Mouse (Mus musculus): ENCODE results near the gene Terb2. TPM values are rescaled to one million over a fixed set of nuclear protein-coding genes. Genes with fewer than 3 reads are reported as not detected.

Gene Terb2
- polyA plus RNA-seq, 1 experiment from 2014 or later = not detected

DNA sequence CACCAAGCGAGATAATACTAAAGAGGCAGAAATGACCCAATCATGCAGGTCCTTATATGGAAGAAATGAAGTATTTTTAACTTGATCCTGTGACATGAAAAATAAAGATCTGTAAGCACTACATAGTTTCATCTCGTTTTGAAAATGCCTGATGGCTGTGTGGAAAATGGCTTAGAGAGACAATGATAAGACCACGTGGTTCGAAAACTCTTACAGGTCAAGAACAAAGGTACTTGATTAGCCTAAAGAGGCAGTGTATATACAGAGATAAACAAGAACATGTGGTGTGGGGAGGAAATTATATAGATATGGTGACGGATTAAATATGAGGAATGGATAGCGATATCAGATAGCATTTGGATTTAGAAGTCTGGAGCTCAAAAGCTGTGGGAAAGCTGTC is 14.8 kb upstream of the Terb2 start:
- no peak overlapping the region for H3K9ac ChIP-seq (ENCODE audit: low read depth, low read length)
- 39% methylated on average over 6 of the region's 6 CpGs for WGBS (ENCODE audit: insufficient replicate concordance)
- no peaks in the 10 kb centered on the region for H3K9me3 ChIP-seq (replicated peaks; ENCODE audit: control insufficient read depth, low read length)
- H3K36me3 ChIP-seq (ENCODE audit: control insufficient read depth, insufficient read depth) = no peaks in the 10 kb centered on the region
- ATAC-seq (ENCODE audit: low read depth) = no peak
- no peaks in the 10 kb centered on the region for H3K4me1 ChIP-seq (ENCODE audit: control insufficient read depth, low read depth, low read length)
- no peak overlapping the region for H3K27ac ChIP-seq (ENCODE audit: low read length)
- H3K4me2 ChIP-seq (ENCODE audit: low read depth, low read length) = no peak overlapping the region
- no peak overlapping the region for H3K4me3 ChIP-seq (ENCODE audit: low read depth, low read length)
- no peaks in the 10 kb centered on the region for H3K27me3 ChIP-seq (ENCODE audit: control insufficient read depth, insufficient read depth, low read depth, low read length)

DNA sequence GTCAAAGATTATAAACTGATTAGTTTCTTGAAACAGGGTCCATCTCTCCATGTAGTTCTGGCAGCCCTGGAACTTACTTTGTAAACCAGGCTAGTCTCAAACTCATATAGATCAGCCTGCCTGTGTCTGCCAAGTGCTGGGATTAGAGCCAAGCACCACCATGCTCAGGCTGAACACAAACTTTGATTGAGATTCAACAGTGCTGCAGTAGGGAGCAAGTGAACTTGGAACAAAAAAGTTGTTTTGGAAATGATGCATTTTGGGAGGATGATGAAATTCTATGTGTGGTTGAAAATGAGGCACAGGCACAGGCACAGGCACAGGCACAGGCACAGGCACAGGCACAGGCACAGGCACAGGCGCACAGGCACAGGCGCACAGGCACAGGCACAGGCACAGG is 13.9 kb upstream of the Terb2 start:
- H3K9me3 ChIP-seq (replicated peaks; ENCODE audit: control insufficient read depth, low read length) = no peaks in the 10 kb centered on the region
- H3K4me2 ChIP-seq (ENCODE audit: low read depth, low read length) = no peak overlapping the region
- WGBS (ENCODE audit: insufficient replicate concordance) = 91% methylated on average over 2 of the region's 2 CpGs
- ATAC-seq (ENCODE audit: low read depth) = no peak
- H3K4me1 ChIP-seq (ENCODE audit: control insufficient read depth, low read depth, low read length) = no peaks in the 10 kb centered on the region
- no peaks in the 10 kb centered on the region for H3K36me3 ChIP-seq (ENCODE audit: control insufficient read depth, insufficient read depth)
- no peak overlapping the region for H3K9ac ChIP-seq (ENCODE audit: low read depth, low read length)
- no peak overlapping the region for H3K4me3 ChIP-seq (ENCODE audit: low read depth, low read length)
- no peaks in the 10 kb centered on the region for H3K27me3 ChIP-seq (ENCODE audit: control insufficient read depth, insufficient read depth, low read depth, low read length)
- H3K27ac ChIP-seq (ENCODE audit: low read length) = no peak overlapping the region

DNA sequence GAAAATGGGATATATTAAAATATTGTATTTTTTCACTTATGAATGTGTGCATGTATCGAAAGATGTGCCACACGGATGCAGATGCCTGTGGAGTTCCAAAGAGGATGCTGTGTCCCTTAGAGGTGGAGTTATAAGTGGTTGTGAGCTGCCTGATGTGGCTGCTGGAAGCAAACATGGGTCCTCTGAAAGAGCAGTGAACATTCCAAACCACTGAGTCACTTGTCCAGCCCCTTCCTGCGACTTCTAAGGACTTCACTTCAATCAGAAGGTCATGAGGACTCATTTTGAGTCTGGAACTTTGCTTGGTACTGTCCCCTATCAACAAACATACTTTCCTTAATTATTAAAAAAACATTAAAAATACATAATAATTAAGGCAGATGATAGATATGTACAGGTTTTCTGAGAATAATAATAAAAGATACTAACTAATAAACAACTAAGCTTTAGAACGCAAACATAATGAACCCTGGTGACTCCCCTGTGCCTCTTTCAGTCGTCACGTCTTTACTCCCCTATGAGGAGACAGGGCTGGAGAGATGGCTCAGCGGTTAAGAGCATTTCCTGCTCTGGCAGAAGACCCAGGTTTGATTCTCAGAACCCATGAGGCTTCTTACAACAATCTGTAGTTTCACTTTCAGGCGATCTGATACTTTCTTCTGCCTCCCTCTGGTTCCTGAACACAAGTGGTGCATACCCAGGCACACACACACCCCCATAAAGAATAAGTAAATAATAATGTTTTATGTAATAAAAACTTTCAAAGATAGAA is 5.8 kb upstream of the Terb2 start:
- H3K4me3 ChIP-seq (ENCODE audit: low read depth, low read length) = no peak overlapping the region
- no peak overlapping the region for H3K4me2 ChIP-seq (ENCODE audit: low read depth, low read length)
- WGBS (ENCODE audit: insufficient replicate concordance) = 54% methylated on average over 8 of the region's 8 CpGs
- H3K9ac ChIP-seq (ENCODE audit: low read depth, low read length) = no peak overlapping the region
- H3K27ac ChIP-seq (ENCODE audit: low read length) = no peak overlapping the region
- ATAC-seq (ENCODE audit: low read depth) = no peak
- H3K9me3 ChIP-seq (replicated peaks; ENCODE audit: control insufficient read depth, low read length) = no peaks in the 10 kb centered on the region
- H3K27me3 ChIP-seq (ENCODE audit: control insufficient read depth, insufficient read depth, low read depth, low read length) = no peaks in the 10 kb centered on the region
- no peaks in the 10 kb centered on the region for H3K36me3 ChIP-seq (ENCODE audit: control insufficient read depth, insufficient read depth)
- H3K4me1 ChIP-seq (ENCODE audit: control insufficient read depth, low read depth, low read length) = no peaks in the 10 kb centered on the region

DNA sequence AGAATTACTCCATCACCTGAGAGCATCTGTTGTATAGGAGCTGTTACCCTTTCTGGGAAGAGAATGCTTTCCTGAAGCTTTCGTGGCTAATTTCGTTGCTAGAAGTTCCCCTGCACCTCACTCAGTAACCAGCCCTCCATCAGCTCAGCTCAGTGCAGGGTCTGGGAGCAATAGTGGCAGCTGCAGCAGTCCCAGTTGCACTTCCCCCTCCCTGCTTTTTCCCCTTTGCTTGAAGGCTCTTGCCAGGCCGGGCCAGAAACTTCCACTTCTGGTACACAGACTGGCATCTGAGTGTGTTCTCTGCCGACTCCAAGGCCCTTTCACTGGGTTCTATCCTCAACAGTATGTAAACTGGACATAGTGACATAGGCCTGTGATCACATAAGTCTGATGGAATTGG is 986 bp upstream of the Terb2 start:
- H3K9ac ChIP-seq (ENCODE audit: low read depth, low read length) = no peak overlapping the region
- no peak for ATAC-seq (ENCODE audit: low read depth)
- no peaks in the 10 kb centered on the region for H3K27me3 ChIP-seq (ENCODE audit: control insufficient read depth, insufficient read depth, low read depth, low read length)
- H3K36me3 ChIP-seq (ENCODE audit: control insufficient read depth, insufficient read depth) = no peaks in the 10 kb centered on the region
- H3K4me2 ChIP-seq (ENCODE audit: low read depth, low read length) = no peak overlapping the region
- no peak overlapping the region for H3K27ac ChIP-seq (ENCODE audit: low read length)
- WGBS (ENCODE audit: insufficient replicate concordance) = 58% methylated on average over 4 of the region's 4 CpGs
- H3K9me3 ChIP-seq (replicated peaks; ENCODE audit: control insufficient read depth, low read length) = no peaks in the 10 kb centered on the region
- H3K4me3 ChIP-seq (ENCODE audit: low read depth, low read length) = no peak overlapping the region
- H3K4me1 ChIP-seq (ENCODE audit: control insufficient read depth, low read depth, low read length) = no peaks in the 10 kb centered on the region

DNA sequence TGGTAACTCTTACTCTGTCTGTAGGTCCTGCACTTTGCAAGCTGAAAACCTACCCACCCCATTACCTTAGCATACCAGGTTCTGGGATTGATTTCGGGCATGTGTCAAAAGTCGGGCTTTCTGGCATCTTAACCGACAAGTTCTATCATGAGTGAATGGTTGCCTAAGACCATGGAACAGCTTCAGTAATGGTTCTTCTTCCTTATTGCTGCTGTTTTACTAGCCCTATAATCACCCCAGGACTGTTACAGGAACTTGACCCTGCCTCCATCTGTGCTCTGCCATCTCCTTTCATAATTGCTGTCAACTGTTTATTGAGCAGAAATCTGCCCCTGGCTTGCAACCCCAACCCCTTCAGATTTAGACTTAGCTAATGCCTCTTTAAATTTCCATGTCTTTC is 679 bp downstream of the Terb2 start:
- H3K4me2 ChIP-seq (ENCODE audit: low read depth, low read length) = no peak overlapping the region
- 88% methylated on average over 3 of the region's 3 CpGs for WGBS (ENCODE audit: insufficient replicate concordance)
- H3K27me3 ChIP-seq (ENCODE audit: control insufficient read depth, insufficient read depth, low read depth, low read length) = no peaks in the 10 kb centered on the region
- no peaks in the 10 kb centered on the region for H3K36me3 ChIP-seq (ENCODE audit: control insufficient read depth, insufficient read depth)
- no peaks in the 10 kb centered on the region for H3K9me3 ChIP-seq (replicated peaks; ENCODE audit: control insufficient read depth, low read length)
- no peak overlapping the region for H3K27ac ChIP-seq (ENCODE audit: low read length)
- ATAC-seq (ENCODE audit: low read depth) = no peak
- H3K4me3 ChIP-seq (ENCODE audit: low read depth, low read length) = no peak overlapping the region
- no peak overlapping the region for H3K9ac ChIP-seq (ENCODE audit: low read depth, low read length)
- H3K4me1 ChIP-seq (ENCODE audit: control insufficient read depth, low read depth, low read length) = no peaks in the 10 kb centered on the region

DNA sequence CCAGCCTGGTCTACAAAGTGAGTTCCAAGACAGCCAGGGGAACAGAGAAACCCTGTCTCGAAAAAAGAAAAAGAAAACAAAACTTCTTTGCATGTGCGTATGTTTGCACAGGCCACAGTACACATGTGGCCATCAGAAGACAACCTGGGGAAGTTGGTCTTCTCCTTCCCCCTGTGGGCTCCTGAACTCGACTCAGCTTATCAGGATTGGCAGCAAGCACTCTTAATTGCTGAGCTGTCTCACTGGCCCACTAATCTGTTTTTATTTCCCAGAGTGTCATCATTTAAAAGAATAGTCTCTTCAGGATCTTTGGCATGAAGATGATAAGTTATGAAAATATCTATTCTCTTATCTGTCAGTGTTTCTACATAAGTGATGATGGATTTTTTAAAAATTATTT is 5.8 kb downstream of the Terb2 start:
- Histone ChIP-seq H3K4me3 (ENCODE audit: low read depth, low read length) (no peak overlapping the region), H3K27me3 (ENCODE audit: control insufficient read depth, insufficient read depth, low read depth, low read length) (no peaks in the 10 kb centered on the region), H3K9me3 (replicated peaks; ENCODE audit: control insufficient read depth, low read length) (no peaks in the 10 kb centered on the region), H3K27ac (ENCODE audit: low read length) (no peak overlapping the region), H3K9ac (ENCODE audit: low read depth, low read length) (no peak overlapping the region), H3K4me1 (ENCODE audit: control insufficient read depth, low read depth, low read length) (no peaks in the 10 kb centered on the region), H3K4me2 (ENCODE audit: low read depth, low read length) (no peak overlapping the region), H3K36me3 (ENCODE audit: control insufficient read depth, insufficient read depth) (no peaks in the 10 kb centered on the region)
- no peak for ATAC-seq (ENCODE audit: low read depth)
- WGBS (ENCODE audit: insufficient replicate concordance) = 49% methylated on average over 3 of the region's 3 CpGs

DNA sequence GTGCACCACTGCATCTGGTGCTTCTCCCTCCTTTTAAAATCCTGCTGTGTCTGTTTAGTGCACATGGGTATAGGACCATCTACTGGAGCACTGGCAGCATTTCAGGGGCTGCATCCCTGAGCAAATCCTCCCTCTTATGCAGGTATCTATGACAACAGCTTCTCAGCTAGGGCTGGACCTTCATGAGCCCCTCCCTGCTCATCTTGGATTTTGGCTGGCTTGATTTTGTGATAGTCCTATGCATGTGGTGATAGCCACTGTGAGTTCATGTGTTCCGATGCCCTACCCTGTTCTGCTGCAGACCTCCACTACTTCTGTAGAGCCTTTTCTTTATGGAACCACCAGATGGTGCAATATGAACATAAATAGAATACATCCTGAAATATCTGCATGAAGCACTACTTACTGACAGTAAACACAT is 8.4 kb downstream of the Terb2 start:
- H3K9me3 ChIP-seq (replicated peaks; ENCODE audit: control insufficient read depth, low read length) = no peaks in the 10 kb centered on the region
- H3K9ac ChIP-seq (ENCODE audit: low read depth, low read length) = no peak overlapping the region
- H3K4me1 ChIP-seq (ENCODE audit: control insufficient read depth, low read depth, low read length) = no peaks in the 10 kb centered on the region
- H3K4me2 ChIP-seq (ENCODE audit: low read depth, low read length) = no peak overlapping the region
- H3K4me3 ChIP-seq (ENCODE audit: low read depth, low read length) = no peak overlapping the region
- no peaks in the 10 kb centered on the region for H3K36me3 ChIP-seq (ENCODE audit: control insufficient read depth, insufficient read depth)
- H3K27ac ChIP-seq (ENCODE audit: low read length) = no peak overlapping the region
- 53% methylated on average over 1 of the region's 1 CpGs for WGBS (ENCODE audit: insufficient replicate concordance)
- no peak for ATAC-seq (ENCODE audit: low read depth)
- H3K27me3 ChIP-seq (ENCODE audit: control insufficient read depth, insufficient read depth, low read depth, low read length) = no peaks in the 10 kb centered on the region

DNA sequence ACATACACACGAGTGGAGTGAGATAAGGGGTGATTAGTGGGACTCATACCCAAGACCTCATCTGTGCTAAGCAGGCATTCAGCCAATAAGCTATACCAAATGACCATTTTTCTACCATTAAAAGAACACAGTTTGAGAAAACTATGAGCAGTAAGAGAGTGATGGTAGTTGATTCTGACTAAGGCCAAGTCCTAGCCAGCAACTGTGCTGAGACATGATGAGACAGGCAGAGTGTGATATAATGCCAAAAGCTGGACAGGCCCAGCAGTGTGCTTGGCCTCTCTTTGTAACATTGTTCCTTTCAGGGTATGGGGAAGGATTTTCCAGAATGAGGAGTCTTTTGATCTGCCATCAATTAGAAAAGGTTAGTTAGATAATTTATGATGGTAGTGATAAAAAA is 15.4 kb downstream of the Terb2 start:
- Histone ChIP-seq H3K4me2 (ENCODE audit: low read depth, low read length) (no peak overlapping the region), H3K27ac (ENCODE audit: low read length) (no peak overlapping the region), H3K9ac (ENCODE audit: low read depth, low read length) (no peak overlapping the region), H3K4me1 (ENCODE audit: control insufficient read depth, low read depth, low read length) (no peaks in the 10 kb centered on the region), H3K9me3 (replicated peaks; ENCODE audit: control insufficient read depth, low read length) (no peaks in the 10 kb centered on the region), H3K4me3 (ENCODE audit: low read depth, low read length) (no peak overlapping the region), H3K36me3 (ENCODE audit: control insufficient read depth, insufficient read depth) (no peaks in the 10 kb centered on the region), H3K27me3 (ENCODE audit: control insufficient read depth, insufficient read depth, low read depth, low read length) (no peaks in the 10 kb centered on the region)
- WGBS (ENCODE audit: insufficient replicate concordance) = 29% methylated on average over 1 of the region's 1 CpGs
- no peak for ATAC-seq (ENCODE audit: low read depth)

DNA sequence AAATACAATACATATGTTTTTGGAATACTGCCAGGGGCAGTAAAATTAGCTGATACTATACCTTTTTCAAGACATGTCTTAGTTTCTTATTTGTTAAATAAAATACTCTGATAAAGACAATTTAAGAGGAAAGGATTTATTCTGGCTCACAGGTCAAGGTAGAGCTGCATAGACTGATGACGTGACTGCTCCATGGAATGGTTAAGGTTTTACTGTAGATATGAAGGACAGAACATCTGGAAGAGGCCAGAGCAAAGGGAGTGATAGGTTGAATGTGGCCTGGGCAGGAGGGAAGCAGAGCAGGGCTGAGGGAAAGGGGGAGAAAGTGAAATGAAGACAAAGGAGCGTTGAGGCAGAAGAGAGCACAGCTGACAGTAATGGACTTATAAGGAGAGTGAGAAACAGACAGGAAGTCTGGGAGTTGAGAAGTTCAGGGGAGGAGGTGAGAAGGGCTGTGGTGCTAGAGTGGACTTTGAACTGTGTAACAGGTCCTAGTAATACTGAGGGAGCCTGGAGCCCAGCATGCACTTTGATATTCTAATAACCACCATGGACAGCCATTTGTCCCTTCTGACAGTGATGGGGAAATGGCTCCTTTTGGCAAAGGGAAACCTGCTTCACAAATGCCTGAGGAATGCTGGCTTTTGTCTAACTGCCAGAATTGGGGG is 20.5 kb downstream of the Terb2 start:
- H3K4me3 ChIP-seq (ENCODE audit: low read depth, low read length) = no peak overlapping the region
- 47% methylated on average over 2 of the region's 2 CpGs for WGBS (ENCODE audit: insufficient replicate concordance)
- no peak overlapping the region for H3K4me2 ChIP-seq (ENCODE audit: low read depth, low read length)
- no peak overlapping the region for H3K27ac ChIP-seq (ENCODE audit: low read length)
- H3K36me3 ChIP-seq (ENCODE audit: control insufficient read depth, insufficient read depth) = no peaks in the 10 kb centered on the region
- H3K27me3 ChIP-seq (ENCODE audit: control insufficient read depth, insufficient read depth, low read depth, low read length) = no peaks in the 10 kb centered on the region
- no peaks in the 10 kb centered on the region for H3K9me3 ChIP-seq (replicated peaks; ENCODE audit: control insufficient read depth, low read length)
- ATAC-seq (ENCODE audit: low read depth) = no peak
- H3K4me1 ChIP-seq (ENCODE audit: control insufficient read depth, low read depth, low read length) = no peaks in the 10 kb centered on the region
- H3K9ac ChIP-seq (ENCODE audit: low read depth, low read length) = no peak overlapping the region

Measured in liver, embryonic 16.5 days (tissue).